Mouse (Mus musculus) adrenal gland, adult 2 months (tissue): Measurements from ENCODE around the gene Mob4. TPM values are rescaled to one million over a fixed set of nuclear protein-coding genes. Genes with fewer than 3 reads are reported as not detected.
"Not testable (repeated sequence)": the region's sequence is repeated elsewhere in the genome, so short reads cannot be mapped to it uniquely, and the experiment has no call there.

Experiments used
- DNase-seq: peaks from one replicate; pipeline ENCODE4 v3.0.0; 2021
- long read RNA-seq: library from polyadenylated mRNA; stranded (forward); transcript quantifications from one replicate; pipeline ENCODE4 v2.0.0, GENCODE M21; 2021
- polyA plus RNA-seq: library from polyadenylated mRNA; depleted of rRNA; stranded (reverse); fragments of >200 nt; gene quantifications from 2 replicates; pipeline ENCODE4 v1.2.3, GENCODE M21; 2012; rRNA removed
- total RNA-seq, 2 experiments: library from RNA; stranded (reverse); gene quantifications; 2 replicates each; pipeline ENCODE4 v1.2.3; 2021

Mob4 gene
- total RNA-seq (100 to 1,000 TPM; 136 to 390 TPM), polyA plus RNA-seq (14.5 and 24.4 TPM in 2 replicates)
- long read RNA-seq, transcript Mob4-205 (8 exons, 2,840 nt) = major isoform, 115 of 132 reads
- long read RNA-seq, partial matches to known transcripts = 0 of 132 reads
- long read RNA-seq, other reads (novel, unspliced or antisense) = 12 of 132 reads

DNA sequence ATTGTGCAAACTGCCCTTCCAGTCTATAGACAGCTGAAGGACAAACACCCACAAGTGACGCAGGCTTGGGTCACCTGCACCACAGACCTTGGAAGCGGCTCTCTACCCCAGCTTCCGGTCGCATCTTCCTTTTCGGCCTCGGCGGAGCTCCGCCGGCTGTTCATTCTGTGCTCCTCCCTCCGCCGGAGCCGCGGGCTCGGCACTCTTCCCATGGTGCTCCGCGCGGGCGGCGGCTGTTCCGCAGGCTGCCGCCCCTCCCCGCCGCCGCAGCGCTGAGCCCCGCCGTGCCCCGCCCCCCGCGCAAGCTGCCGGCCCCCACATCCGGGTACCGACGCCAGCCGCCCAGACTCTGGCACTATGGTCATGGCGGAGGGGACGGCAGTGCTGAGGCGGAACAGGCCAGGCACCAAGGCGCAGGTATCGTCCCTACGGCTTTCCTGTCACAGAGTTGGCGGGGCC, at the start of gene Mob4:
Mob4 (plus strand) TSS at position 289 of the 459 bp plus-strand sequence.
- peak; percentile 97 for DNase-seq

DNA sequence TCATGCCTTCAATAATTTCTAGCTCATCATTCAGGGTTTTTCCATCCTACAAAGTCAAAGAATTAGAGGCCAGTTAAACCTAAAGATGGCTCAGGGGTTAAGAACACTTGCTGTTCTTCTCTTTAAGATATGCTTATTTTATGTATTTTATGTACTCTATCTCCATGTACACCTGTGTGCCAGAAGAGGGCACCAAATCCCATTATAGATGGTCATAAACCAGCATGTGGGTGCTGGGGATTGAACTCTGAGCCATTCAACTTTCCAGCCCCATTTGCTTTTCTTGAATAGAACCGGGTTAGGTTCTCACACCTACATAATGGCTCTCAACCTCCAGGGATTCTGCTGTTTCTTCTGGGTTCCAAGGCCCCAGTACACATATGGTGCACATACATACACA, 48.9 kb upstream of the Mob4 start:
- DNase-seq = no peak

DNA sequence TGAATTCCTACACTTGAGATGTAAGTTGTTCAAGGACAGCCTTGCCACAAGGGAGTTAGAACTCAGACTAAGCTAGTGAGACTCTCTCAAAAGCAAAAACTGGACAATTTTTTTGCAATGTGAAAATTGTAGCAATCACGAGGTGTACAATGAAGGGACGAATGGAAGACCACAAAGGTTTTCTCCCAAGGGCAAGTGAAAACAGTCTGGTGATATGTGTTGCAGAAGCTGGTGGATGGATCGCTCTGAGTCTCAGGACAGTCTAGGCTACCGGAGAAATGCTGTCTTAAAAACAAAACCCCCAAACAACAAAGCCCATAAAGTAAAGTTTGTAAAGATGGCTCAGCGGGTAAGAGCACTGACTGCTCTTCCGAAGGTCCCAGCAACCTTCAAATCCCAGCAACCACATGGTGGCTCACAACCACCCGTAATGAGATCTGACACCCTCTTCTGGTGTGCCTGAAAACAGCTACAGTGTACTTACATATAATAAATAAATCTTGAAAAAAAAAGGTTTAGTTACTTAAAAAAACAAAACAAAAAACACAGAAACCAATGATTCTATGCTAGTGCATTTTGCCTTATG, 45.2 kb upstream of the Mob4 start:
- DNase-seq = peak; percentile 39

DNA sequence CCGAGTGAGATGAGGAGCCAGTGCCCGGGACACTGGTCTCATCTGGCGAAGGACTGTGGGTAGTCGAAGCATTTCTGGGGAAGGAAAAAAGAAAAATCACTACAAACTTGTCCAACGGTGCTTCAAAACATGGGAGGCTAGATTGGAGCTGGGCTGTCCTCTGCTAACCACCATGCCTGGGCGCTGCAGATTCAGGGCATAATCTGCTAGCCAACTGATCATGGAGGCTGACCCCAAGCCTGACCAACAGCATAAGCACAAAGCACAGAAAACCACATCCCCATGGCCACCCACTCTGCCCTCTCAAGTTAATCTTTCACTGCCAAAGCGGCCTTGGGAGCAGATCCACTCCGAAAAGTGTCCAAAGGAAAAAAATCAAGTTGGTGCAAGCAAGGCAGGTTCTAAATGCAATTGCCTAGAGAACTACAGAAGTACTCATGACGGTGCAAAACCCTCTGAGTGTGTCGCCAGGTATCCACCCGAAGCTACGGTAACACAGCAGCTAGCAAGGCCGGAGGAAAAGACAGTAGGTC, 44.1 kb upstream of the Mob4 start:
- DNase-seq = peak; percentile 69

DNA sequence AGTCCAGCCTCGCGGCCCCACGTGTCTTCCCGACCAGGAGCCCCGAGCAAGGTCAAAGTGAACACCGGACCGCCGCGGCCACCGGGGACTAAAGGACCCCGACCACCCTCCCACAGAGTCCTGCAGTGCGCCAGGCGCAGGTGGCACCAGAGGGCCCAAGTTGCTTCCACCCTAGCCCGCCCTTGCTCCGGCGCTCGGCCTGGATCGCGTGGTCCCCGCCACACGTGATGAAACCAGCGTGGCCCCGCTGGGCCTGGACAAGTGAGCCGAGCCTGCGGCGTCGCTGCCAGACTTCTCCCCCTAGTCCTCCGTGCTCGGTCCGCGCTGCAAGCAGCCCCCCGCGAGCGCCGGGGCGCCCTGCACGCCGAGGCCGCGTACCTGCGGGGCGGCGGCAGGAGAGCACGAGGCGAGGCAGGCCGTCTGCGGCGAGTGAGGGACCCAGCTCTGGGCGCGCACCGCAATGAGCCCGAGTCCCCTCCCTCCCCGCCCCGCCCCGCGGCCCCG, 43.6 kb upstream of the Mob4 start:
- no peak for DNase-seq

DNA sequence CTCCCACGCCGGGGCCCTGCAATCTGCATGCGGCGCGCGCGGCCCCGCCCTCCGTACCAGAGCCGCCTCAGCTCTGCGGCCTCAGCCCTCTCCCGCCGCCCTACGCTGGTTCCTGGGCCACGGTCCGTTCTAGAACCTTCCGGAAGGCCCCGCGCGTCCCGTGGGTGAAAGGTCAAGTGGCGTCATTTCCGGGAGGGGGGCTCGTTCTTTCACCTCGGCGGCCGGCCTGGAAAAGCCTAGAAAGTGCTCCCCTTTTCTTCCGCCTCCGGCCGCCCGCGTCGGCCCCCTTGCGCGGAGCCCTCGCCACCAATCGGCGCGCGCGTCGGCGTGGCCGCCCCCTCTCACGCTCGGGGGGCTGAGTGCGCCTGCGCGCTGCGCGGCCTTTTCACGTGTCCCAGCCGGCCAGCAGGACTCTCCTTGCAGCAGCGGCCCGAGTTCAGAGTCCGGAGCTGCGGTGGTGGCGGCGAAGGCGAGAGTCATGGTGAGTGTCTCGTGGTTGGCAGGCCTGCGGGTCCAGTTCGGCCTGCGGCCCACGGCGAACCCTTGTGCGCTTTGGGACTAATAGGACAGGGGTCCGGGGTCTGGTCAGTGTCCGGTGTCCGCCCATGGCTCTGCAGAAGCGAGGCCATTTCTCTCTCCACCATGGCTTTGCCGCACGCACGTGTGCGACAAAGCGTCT, 43.0 kb upstream of the Mob4 start, which contains the start of the genes Hspe1 and Hspd1:
Hspe1 (plus strand) TSS at position 201 of the 679 bp plus-strand sequence.
Hspd1 (minus strand) TSS at position 312 of the 679 bp plus-strand sequence.
- peak; percentile 99 for DNase-seq

DNA sequence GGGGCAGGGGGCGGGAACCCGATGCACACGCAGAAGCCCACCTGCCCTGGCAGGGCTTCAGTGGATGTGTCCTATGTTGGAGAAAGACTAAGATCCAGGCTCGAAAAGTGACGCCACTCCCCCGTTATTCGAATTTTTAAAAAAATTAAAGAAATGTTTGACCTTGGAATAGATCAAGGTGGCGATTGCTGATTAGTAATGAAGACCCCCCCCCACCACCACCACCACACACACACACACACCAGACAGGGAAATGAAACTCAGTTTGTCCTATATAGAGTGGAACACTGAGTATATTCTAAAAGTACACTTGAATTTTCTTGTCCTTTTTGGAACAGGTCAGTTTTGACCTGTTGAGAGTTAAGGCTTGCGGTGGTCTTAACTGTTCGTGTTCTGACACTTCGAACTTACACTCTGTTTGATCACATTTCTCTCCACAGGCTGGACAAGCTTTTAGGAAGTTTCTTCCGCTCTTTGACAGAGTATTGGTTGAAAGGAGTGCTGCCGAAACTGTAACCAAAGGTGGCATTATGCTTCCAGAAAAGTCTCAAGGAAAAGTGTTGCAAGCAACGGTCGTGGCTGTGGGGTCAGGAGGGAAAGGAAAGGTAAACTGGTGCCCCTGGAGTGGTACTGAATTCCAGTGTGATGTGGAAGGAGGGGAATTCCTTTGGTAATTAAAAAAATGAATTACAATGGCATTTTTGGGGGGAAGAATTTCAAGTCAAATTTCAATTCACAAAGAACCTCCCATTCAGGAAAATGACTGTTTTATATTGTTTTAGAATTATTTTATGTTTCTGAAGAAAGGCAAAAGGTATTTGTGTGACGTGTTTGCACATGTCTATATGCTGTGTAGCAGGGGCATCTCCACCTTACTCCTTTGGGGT, 42.2 kb upstream of the Mob4 start:
- DNase-seq = no peak

DNA sequence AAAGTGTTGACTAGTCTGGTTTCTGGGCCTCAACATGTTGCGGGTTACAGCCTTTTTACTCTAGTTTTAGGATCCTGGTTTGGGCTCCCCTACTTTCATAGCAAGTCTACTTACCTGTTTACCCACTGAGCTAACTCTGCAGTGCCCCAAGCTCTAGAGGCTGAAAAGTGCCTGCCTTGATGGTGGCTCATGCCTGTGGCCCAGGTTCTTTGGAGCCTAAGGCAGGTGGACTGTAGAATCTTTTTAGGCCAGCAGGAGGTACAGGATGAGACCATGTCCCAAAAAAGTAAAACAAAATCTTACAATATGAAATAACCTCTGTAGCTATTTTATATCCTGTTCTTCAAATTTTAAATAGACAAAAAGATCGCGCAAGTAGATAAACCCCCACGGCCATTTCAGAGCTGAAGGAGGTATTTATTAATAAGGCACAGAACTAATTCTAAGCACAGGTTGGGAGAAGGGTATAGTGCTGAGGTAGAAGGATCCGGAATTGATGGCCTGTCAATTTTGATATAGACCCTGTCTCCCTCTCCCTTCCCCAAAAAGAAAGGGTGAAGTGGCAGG, 41.5 kb upstream of the Mob4 start:
- peak; percentile 54 for DNase-seq

DNA sequence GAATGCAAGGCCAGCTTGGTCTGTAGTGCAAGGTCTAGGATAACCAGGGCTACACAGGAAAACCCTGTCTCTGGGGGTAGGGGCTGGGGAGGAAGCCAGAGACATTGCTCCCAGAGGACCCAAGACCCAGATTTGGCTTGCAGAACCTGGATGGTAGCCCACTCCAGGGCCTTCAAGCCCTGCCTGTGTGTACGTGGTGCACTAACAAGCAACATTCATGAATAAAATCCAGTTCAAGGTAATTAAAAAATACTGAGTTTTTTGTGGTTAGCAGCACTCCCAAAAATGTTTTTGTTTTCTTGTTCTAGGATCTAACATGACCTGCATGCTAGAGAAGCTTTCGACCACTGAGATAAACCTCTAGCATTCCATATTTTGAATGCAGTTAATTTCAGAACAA, 39.0 kb upstream of the Mob4 start:
- peak; percentile 71 for DNase-seq

DNA sequence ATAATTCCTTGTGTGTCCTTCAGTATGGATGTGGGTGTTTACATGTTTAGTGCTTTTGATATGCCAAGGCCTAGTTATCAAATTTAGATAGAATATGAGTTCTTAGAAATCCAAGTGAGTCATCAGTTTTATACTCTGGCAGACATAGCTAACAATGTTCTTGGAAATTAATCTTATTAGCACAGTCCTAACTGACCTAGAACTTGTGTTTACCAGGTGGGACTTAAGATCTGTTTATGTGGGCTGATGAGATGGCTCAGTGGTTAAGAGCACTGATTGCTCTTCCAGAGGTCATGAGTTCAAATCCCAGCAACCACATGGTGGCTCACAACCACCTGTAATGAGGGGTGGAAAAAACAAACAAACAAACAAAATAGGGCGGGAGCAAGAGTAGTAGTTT, 38.6 kb upstream of the Mob4 start:
- no peak for DNase-seq

DNA sequence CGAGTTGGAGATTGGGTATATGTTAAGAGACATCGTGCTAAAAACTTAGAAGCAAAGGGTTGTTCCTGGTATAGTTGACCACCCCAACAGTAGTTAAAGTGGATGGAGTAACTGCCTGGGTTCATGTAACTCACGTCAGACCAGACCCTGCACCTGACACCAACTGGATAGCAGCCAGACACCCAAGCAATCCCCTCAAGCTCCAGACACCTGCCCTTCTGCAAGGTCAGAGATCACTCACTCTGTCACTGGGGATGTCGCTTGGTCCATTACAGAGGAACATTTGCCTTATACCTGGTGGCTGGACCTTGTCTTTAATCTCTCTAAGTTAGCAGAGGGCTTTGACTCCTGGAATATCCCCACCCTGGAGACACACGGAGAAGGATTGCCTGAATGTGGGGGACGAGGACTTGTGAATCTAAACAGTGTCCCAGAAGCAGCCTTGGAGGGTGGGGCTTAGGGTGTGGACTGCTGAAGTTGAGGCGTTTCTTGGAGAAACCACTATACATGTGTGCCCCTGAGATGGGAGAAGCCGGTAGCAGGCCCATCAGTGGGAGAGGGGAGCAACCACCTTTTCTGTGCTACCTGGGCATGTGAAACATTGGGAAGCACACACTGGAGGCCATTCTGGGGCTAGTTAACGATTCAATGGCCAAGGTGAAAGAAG, 24.0 kb upstream of the Mob4 start:
- DNase-seq = no peak

DNA sequence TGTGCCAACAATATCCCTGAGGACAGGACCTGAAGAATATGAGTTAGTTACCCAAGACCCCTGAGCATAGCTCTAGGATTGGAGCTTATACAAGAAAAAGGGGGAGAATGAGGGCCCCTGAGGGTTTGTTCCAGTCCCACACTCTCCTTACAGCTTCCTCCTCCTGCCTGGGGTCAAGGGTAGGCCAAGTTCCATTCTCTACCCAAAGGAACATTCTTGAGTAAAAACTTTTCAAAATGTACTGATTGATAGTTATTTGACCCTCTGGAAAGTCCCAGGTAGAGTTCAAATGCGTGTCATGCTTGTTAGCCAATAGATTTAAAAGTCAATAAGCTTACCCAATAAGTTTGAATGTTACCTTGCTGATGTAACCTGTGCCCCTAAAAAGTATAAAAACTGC, 23.4 kb upstream of the Mob4 start:
- DNase-seq = no peak

DNA sequence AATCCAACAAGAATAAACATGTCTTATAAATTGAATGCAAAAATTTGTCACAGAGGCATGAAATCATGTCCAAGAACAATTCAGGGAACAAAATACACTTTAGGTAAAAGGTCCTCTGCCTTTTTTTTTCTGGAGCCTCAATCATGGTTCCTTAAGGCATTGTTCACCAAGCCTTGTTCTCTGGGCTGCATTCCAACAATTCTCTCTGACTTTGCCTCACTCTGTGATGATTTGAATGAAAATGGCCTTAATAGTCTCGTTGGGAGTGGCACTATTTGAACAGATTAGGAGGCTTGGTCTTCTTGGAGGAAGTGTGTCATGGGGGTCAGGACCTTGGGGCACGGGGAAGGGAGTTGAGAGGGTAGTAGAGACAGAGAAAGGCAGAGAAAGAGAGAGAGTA, 22.6 kb upstream of the Mob4 start:
- DNase-seq = no peak

DNA sequence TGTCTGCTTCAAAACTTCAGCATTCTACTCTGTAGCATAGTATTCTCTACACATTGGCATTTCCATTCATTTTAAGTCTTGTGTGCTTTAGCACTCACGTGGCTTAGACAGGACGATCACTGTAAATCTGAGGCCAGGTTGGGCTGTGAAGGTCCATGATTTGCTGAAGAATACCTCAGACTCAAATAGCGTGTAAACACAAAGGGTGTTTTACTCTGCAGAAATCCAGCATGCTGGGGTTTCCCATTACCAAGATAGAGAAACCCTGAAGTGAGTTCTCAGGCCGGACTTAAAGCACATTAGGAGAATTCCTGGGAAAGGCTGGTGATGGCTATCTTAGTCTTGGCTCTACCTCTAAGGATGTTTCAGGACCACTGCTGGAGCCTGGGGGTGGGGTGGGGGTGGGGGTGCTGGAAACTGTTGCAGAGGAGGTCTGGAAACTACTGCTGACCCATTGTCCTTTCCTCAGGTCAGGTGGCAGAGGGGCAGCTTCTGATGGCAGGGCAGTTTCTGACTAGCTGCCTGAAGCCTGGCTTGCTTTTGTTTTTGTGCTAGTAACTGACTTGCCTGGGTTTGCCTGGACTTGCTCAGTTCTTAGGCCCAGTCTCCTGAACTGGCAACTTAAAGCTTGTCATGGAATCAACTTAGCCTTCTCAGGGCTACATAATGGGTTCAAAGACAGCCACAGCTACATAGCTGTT, 21.8 kb upstream of the Mob4 start:
- no peak for DNase-seq

DNA sequence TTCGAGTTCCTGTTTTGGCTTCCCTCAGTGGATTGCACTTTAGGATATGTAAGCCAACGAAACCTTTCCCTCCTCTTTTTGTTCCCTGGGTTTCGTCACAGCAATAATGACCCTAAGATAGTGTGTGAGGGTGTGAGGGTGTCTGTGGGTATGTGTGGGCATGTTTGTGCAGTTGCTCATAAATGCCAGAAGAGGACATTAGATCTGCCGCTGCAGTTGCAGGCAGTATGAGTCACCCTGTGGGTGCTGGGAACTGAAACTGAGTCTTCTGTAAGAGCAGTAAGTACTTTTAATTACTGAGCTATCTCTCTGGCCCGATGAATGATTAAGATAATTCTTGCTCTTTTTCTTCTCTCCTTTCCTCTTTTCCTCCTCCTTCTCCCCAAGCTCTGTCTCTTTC, 8.0 kb upstream of the Mob4 start:
- peak; percentile 75 for DNase-seq

DNA sequence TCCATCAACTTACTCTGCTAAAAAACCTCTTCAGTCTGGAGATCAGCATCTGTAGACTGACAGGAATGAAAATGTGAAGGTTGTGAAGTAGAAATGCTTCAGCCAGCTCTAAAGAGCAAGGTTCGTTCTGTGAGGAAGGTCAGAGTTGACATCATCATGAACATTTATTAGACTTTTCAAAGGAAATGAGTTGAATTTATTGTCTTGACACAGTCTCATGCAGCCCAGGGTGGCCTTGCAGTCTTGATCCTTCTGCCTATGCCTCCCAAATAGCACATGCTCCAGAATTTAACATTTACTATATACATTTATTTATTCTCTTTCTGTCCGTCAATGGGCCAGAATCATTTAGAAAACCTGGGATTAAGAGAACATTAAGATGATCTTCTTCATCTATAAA, 7.5 kb upstream of the Mob4 start:
- peak; percentile 71 for DNase-seq

DNA sequence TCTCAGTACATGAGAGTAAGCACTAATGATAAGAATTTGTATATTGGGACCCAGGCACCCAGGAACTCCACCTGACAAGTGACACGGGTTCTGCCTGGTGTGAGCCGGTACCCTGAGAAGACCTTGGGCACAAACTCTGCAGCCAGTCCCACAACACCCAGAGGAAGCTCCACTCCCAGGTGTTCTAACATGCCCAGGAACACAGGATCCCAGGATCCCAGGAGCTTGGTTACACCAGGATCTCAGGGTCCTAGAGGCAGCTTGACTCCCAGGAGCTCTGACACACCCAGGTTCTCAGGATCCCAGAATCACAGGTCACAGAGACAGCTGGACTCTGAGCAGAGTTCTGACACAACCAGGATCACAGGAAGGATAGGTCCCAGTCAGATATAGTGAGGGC, 6.9 kb upstream of the Mob4 start:
- not testable (repeated sequence) for DNase-seq

DNA sequence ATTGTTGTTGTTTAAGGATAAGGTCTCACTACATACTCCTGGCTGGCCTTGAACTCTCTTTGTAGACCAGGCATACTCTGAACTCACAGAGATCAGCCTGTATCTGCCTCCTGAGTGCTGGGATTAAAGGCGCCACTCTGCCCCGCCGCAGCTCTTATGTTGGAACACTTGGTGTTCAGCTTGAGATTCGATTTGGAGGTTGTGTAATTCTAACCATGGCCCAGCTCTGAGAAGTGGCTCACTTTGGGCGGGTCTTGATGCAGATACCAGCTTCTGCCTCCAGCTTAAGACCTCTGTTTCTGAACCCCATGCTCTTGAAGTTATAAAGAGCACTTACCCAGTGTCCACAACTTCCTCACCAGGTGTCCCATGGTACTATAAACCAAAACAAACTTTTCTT, 1.3 kb upstream of the Mob4 start:
- peak; percentile 48 for DNase-seq

DNA sequence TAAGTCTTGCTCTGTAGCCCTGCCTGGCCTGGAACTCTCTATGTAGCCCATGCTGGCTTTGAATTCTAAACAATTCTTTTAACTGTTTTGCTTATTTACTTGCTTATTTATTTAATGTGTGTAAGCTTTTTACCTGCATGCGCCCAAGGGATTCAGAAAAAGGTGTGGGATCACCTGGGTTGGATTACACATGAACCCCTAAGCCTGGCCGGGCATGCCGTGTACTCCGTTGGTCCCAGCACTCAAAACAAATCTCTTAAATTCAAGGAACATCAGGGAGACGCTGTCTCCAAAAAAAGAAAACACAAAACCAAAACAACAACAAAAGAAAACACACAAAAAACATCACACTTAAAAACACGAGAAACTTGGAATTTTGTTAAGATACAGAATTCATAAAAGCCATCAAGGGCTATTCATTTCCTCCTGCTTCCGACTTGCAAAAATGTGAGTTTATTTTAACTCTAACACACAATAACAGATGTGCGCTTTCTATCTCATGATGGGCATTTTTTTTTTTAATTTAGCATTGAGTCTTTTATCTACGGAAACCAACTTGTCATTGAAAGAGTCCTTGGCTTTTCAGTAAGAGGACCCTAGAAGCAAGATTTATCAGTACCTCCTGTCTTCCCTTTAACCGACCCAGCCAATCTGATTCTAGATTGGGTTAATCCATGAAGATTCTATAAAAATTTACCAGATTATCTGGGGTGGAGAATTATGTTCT, 678 bp upstream of the Mob4 start:
- no peak for DNase-seq
